Mouse (Mus musculus) kidney, adult 9 months (tissue): ENCODE measurements around the gene Sox5.

Experiments used
- DNase-seq: peaks from one replicate; pipeline ENCODE4 v3.0.0; 2022

Sox5 gene

DNA sequence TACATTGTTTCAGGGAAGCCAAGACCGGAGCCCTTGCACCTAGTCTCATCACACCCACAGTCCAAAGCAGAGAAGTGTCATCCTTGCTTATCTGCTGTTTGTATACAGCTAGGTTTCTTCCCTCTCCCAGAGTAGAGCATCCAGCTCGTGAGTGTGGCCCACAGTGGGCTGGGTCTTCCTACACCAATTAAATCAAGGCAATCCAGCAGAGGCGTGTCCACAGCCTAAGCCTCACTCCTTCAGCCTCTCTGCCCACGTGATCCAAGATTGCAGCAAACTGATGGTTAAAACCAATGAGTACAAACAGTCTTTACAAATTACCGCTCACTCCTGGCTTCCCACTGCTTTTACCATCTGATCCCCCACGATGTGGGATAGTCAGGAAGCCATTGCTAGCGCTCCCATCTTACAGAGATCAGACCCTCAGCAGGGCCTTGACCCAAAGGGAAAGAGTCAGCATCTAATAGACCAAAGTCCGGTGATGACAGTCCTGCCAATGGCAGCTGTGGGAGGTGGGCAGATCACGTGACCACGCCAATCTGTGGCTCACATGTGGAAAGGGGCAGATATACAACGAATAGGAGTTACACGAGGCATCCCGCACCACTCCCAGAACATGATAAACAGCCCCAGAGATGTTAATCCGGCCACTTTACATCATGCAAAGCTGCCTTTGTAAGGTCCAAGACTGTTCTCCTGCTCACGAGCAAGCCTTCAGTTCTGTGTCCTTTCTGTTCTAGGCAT, 9.4 kb downstream of the Sox5 start:
- no peak for DNase-seq

DNA sequence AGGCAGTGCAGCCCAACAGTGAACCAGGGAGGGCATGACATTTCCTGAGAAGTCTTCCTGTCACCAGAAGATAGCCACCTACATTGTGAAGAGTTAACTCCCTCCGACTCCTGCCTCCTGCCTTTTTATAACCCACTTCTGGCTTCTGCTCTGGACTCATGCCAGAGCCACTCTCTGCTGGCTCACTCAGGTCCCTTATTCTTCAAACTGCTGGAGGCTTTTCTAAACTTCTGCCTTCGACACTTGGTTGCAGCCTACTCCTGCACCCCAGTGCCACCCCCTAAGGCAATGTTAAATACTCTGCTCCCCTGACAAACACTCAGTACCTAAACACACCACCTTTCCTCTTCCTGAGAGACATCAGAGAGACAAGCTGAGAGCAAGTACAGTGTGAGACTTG, 12.7 kb downstream of the Sox5 start:
- DNase-seq = no peak

DNA sequence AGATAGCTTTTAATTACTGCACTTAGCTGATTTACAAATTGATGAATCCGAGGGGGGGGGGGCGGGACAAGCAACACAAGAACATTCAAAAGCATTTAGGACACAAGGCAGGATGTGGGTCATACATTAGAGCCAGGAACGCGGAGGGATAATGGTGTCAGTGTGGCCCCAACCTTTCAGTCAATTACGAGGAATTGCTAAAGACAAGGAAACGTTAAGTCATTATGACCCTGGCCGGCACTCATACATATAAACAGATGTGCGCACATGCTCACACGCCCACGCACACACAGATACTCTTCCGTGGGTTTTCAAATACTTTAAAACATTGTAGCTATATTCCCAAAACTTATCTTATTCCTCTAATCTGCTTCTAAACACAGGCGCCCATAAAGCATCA, 19.9 kb downstream of the Sox5 start:
- no peak for DNase-seq

DNA sequence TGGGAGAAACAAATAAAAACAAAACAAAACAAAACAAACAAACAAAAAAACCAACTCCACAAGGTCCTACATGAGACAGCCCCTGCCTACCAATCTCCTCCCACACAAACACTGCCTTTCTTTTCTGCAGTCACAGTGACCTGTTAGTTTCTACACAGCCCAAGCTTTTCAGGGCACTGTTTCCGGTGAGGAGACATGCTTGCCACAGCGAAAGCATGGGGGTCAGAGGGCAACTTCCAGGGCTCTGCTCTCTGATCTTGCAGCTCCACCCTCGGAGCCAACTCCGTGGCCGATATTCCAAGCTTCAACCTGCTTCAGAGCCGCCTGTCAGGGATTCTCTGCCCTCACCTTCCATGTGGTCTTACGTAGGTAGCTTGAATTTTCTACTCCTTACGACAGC, 22.6 kb downstream of the Sox5 start:
- DNase-seq = no peak

DNA sequence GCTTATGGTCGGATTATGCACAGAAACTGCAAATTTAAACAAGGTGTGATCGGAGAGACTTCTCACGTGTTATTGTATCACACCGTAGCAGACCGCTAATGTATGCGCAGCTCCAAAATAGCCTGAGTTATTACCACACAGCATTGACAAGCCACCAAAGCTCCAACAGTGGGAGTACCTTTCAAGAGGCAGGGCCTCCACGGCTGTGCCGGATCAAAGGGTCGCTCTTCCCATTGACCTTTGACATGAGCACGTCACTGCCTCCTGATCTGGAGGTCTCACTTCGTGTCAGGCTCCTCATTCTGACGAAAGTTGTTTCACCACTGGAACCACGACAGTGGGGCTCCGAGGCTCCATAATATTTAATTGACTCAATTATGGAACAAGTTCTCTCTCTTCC, 24.4 kb downstream of the Sox5 start:
- DNase-seq = no peak

GRCm38 (mm10) chr6:144756444-144756843, 25.3 kb downstream of the Sox5 start:
- no peak for DNase-seq

GRCm38 (mm10) chr6:144755304-144755703, 26.5 kb downstream of the Sox5 start:
- DNase-seq = no peak

DNA sequence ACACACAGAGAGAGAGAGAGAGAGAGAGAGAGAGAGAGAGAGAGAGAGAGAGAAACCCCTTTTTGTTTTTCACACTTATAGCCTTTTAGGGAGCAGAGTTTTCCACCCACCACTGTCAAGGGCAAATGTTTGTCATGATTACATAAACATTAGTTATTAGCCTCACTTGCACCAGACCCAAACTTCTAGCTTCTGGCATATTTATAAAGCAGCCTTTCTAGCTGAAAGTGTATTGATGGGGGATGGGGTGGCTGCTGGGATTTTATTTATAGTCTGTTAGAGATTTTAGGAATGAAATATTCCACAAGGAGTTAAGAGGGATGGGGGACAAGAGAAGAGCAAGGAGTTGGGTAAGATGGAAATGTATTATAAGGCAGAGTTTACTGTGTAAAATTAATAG, 27.4 kb downstream of the Sox5 start:
- DNase-seq = peak; percentile 28

DNA sequence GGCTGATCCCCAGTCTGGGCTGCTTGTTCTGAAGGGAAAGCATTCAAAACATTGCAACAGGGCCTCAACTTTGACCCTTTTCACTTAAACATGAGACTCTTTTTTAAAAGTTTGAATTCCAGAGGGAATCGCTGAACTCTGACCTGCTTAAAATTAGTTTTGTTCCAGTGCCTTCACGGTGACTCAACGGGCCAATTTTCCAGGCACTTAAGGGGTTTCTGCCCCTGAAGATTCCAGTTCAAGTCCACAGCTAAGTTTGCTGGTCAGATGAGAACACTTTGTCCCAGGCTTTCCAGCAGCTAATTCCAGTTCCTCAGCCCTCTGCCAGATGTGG, 27.8 kb downstream of the Sox5 start:
- peak; percentile 48 for DNase-seq

GRCm38 (mm10) chr6:144753225-144753962, 28.4 kb downstream of the Sox5 start:
- DNase-seq = no peak

DNA sequence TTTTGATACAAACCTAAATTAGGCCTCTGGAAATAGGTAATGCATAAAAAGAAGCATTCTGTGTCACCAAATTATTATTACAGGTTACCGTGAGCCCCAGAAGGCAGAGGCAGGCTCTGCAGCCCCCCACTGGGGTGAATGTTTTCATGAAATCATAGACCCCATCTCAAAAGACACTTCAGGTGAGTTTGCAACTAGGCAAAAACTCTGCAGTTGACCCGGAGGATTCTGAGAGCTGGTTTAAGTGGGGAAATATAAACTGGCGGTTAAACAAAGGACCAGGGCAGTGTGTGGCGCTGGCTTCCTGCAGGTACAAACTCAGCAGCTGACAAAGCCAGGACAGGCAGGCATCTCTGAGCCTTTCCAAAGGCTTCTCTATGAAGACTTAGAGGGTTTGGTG, 30.2 kb downstream of the Sox5 start:
- no peak for DNase-seq

DNA sequence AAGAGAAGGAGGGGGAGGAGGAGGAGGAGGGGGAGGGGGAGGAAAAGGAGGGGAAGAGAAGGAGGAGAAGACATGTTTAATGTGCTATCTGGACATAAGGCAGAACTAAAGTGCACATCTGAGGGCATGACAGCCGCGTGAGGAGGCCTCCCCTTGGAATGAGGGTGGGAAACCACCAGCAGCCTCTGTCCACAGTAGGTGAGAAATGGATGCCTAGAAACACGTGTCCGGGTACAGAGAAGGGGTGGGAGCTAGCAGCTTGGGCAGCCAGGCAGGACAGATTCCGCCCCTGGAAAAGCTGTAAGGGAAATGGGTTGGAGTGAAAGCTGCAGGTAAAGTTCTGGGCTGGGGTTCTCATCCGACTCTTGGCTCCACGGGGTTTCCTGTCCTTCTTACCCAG, 31.6 kb downstream of the Sox5 start:
- no peak for DNase-seq

DNA sequence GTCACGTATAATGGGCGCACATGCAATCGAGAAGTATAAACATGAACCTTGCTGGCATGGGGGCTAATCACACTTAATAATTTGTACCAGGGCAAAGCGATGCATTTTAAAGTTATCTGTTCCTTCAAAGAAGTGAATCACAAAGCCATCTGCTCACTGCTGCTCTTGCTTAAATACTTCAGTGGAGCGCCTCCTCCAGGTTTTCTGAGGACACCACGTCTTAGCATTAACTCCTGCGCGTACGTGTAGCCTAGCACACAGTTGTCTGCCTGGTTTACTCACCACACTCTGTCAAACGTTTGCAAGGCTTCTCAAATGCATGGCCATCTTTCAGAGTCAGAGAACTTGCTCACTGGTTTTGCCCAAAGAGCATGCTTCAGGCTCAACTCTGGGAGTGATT, 35.3 kb downstream of the Sox5 start:
- DNase-seq = no peak

DNA sequence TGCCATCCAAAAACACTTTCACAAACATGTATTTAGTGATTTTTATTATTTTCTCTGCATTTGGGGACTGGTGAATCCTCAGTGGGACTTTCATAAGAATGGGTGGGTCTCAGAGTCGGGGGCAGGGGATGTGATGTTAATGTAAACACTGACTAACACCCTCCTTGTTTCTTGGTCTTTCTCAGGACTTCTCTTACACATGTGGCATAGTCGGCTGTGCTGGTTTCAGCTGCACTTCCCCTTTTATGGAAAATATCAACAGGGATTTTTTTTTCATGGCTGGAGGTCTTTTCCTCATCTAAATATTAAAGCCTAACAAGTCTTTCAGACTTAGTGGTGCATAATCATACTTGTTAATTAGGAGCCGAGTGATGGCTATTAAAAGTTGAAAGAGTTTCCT, 39.2 kb downstream of the Sox5 start:
- no peak for DNase-seq

DNA sequence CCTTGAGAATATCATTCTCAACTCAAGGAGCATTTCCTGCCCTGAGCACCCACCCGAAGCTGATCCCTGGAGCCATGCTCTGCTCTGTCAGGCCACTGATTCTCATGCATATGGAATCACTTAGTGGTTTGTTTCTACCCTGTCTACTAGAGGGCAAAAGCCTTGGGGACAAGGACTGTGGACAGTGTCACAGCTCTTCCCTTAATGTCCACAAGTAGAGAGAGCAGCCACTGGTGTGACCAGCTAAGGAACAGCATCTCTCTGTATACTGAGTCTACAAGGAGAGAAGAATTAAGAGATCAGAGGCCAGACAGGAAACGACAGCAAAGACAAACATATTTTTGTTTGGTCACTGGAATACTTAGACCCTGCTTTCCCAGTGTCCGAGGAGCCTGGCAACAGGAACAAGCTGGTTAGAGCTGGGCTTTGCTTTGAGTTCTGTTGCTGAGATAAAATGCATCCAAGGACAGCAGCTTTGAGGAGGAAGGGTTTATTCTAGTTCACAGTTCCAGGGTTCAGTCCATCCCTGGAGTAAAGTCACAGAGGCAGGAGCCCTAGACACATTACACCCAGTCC, 40.6 kb downstream of the Sox5 start:
- no peak for DNase-seq

DNA sequence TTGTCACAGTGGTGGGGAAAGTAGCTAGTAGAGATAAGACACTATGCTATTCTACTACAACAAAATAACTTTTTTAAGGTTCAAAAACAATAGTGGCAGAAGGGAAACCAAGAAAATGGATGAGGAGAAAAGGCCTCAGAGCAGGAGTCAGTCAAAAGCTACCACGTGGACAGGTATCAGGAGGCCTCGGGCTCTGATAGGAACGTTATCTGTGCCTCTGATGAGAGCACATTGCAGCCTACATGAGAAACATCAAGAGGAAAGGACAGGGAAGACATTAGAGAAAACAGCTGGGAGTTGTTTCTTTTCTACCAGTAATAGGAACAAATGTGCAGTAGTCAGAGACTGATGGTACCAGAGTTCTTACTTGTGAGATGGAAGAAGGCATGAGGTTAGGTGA, 41.4 kb downstream of the Sox5 start:
- no peak for DNase-seq

- no peak for DNase-seq
These were observed 42.0 kb downstream of the Sox5 start for GRCm38 (mm10) chr6:144739753-144740152.

- DNase-seq = no peak
These were observed 44.0 kb downstream of the Sox5 start for GRCm38 (mm10) chr6:144737786-144738185.

- DNase-seq = no peak
These were observed 50.4 kb downstream of the Sox5 start for GRCm38 (mm10) chr6:144731251-144731970.

DNA sequence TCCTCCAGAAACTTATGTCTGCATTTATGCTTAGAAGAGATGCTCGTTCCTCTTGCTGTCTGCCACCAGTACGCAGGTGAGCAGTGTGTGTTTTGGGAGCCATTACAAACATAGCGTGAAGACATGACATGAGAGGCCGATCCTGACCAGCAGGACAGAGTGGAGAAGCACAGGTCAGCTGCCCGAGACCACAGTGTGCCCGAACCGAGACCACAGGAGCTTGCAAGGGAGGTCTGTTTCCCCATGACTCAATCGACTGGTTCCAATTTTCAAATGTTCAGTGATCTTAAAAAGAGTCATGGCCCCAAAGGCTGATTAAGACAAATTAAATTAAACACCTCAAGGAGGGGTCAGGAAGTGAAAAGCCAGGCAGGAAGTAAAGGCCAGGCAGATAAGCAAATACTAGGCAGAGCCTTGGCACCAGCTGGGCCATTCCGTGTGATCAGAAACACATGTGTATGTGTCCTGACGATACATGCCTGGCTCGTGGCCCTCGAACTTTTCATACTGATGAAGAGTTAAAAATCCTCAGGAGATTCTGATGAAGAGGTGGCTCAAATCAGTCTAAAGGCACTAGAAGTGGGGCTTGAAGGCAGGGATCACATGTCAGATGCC, 58.1 kb downstream of the Sox5 start:
- DNase-seq = no peak

DNA sequence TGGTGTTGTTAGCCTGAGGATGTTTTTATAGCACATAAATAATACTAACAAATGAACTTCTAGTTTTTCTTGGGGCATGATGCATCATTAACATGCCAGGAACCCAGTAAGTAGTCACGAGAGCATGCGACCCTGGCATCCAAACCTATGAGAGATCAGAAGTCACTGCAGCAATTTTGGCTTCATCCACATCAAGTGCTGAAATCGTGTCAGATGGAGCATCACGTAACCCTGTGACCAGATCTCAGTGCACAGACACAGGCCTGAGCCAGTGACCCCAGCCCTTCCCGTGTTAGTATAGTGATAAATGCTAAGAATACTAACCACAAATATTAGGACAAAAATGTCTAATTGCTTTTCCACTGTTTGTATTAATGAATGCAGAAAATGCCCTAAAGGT, 58.8 kb downstream of the Sox5 start:
- DNase-seq = no peak

DNA sequence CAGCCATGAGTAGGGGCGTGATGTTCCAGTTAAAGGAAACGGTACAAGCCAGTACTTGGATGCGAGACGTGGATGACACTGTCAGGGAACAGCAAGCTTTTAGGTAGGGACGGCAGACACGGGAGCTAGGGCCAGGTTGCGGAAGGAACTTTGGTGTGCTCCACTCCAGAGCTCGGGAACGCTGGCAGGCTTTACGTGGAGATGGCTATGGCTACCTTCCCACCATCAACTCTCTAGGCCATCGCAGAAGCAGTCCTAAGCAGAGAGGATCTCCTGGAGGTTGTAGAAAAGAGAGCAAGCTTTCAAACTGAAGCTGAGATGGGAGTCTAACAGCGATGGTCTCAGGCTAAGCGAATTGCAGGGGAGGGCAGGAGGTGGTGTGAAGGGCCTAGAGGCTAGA, 60.9 kb downstream of the Sox5 start:
- no peak for DNase-seq

- DNase-seq = no peak
These were observed 65.4 kb downstream of the Sox5 start for GRCm38 (mm10) chr6:144716376-144716775.
